Mouse (Mus musculus) heart, embryonic 11.5 days (tissue): Measurements from ENCODE around the gene Dolk. TPM values are rescaled to one million over a fixed set of nuclear protein-coding genes. Genes with fewer than 3 reads are reported as not detected.

Experiments
- ATAC-seq: fragments of 200-750 bp; cut with Nextera tagmentation; replicated peaks from 2 replicates; pipeline ENCODE4 v1.8.0; 2017; ENCODE audit warnings: moderate library complexity; ENCODE audit not compliant: insufficient number of reproducible peaks, low FRiP score, low TSS enrichment
- H3K27ac ChIP-seq: fragments of 300-500 bp; sonication (generic); 2 replicates; pipeline ENCODE4 v1.5.1; 2014; ENCODE audit warnings: mild to moderate bottlenecking, low read depth, low read length
- H3K27me3 ChIP-seq: fragments of 300-500 bp; sonication (generic); 2 replicates; pipeline ENCODE4 v1.6.1; 2014; ENCODE audit warnings: mild to moderate bottlenecking, low read length, mixed read lengths; ENCODE audit not compliant: control insufficient read depth, insufficient read depth
- H3K36me3 ChIP-seq: fragments of 300-500 bp; sonication (generic); 2 replicates; pipeline ENCODE4 v1.6.1; 2014; ENCODE audit warnings: mild to moderate bottlenecking, low read length, moderate library complexity, mixed read lengths; ENCODE audit not compliant: control insufficient read depth, insufficient read depth
- H3K4me1 ChIP-seq: fragments of 300-500 bp; sonication (generic); 2 replicates; pipeline ENCODE4 v1.6.1; 2014; ENCODE audit warnings: low read length; ENCODE audit not compliant: control insufficient read depth, insufficient read depth
- H3K4me2 ChIP-seq: fragments of 300-500 bp; sonication (generic); 2 replicates; pipeline ENCODE4 v1.6.1; 2014; ENCODE audit warnings: mild to moderate bottlenecking, moderate library complexity
- H3K4me3 ChIP-seq: fragments of 300-500 bp; sonication (generic); 2 replicates; pipeline ENCODE4 v1.5.1; 2014; ENCODE audit warnings: low read depth, low read length
- H3K9ac ChIP-seq: fragments of 300-500 bp; sonication (generic); 2 replicates; pipeline ENCODE4 v1.6.1; 2014; ENCODE audit warnings: mild to moderate bottlenecking, low read depth, low read length, moderate library complexity
- H3K9me3 ChIP-seq: fragments of 300-500 bp; sonication (generic); replicated peaks from 2 replicates; pipeline ENCODE4 v1.6.1; 2016; ENCODE audit warnings: low read length; ENCODE audit not compliant: control insufficient read depth
- WGBS: fragments of 180-500 bp; shearing (Covaris S2); extraction: QIAGEN DNeasy Blood & Tissue Kit; methylation state at CpG from one replicate; pipeline ENCODE4 v1.1.7; 2014; ENCODE audit not compliant: insufficient replicate concordance; 5-methylcytosine and 5-hydroxymethylcytosine counted together
- polyA plus RNA-seq: library from polyadenylated mRNA; unstranded; fragments of >200 nt; fragmentation: Nextera tagmentation; extraction: Ambion mirVana; gene quantifications from 2 replicates; pipeline ENCODE4 v1.2.1, GENCODE M21; 2014

Dolk gene
- polyA plus RNA-seq, 1 experiment from 2014 or later, result 26.6 TPM

GRCm38 (mm10) chr2:30238906-30239465 lies 47.1 kb downstream of the Dolk start:
- peak overlapping the region; percentile 95 for H3K4me3 ChIP-seq
- WGBS, result 61% methylated on average over 3 of the region's 3 CpGs
- no peak for ATAC-seq
- peak overlapping the region; percentile 97 for H3K4me2 ChIP-seq
- peak overlapping the region; percentile 94 for H3K9ac ChIP-seq
- peak overlapping the region; percentile 18 for H3K27ac ChIP-seq
- no peaks in the 10 kb centered on the region for H3K27me3 ChIP-seq
- peaks cover 38% of the 10 kb centered on the region for H3K4me1 ChIP-seq
- H3K9me3 ChIP-seq, result no peaks in the 10 kb centered on the region
- H3K36me3 ChIP-seq, result peaks cover 12% of the 10 kb centered on the region

DNA sequence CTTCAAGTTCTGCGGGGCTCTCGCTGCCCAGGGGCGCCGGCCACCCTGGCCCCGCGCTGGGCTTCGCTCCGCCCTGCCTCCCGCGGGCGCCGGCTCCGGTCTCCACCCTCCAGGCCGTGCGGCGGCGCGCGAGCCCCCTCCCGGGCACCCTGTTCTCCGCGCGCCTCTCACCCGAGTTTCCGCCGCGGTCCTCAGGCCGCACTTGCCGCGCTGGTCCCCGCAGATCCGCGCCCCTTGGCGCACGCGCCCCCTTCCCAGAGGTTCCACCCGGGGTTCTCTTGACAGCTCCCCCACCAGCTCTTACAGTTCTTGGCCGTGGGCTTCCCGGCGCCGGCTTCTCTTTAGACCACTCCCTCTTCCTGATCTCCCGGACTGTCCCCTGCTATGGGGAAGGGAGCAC lies 48.3 kb downstream of the Dolk start:
- Histone ChIP-seq H3K9me3 (no peaks in the 10 kb centered on the region), H3K9ac (peak overlapping the region; percentile 94), H3K27ac (peak overlapping the region; percentile 92), H3K4me2 (peak overlapping the region; percentile 97), H3K4me1 (peaks cover 38% of the 10 kb centered on the region), H3K27me3 (no peaks in the 10 kb centered on the region), H3K4me3 (peak overlapping the region; percentile 95), H3K36me3 (peaks cover 12% of the 10 kb centered on the region)
- ATAC-seq, result peak; percentile 84
- WGBS, result under 1% methylated on average over 38 of the region's 42 CpGs

DNA sequence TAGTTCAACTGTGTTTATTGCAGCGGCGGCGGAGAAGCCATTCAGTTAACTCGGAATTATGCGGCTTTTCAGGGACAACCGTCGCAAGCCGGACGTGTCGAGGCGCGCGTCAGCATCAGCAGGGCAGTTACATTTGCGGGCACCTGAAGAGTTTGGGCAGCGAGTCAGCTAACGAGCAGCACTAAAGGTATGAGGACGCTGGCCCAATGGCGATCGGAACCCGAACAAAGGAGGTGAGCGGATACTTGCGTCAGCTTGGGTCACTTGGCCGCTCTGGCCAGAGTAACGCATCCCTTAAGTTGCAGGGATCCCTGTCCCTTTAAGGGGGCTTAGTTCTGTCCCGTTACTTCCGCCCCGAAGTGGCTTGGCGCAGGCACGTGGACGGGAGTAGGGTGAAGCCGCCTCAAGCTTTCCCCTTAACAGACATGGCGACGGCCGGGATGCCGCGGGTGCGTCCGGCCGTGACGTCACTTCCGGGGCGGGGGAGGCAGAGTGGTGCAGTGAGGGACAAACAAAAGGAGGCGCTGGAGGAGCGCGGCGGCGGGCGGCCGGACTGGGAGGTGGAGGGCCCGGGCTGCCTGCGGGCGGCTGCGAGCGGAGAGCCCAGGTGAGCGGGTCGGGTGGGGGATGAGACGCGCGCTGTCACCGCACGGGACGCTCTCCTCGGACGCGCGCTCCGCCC lies 48.8 kb downstream of the Dolk start, which contains the start of gene Lrrc8a:
Lrrc8a (plus strand) TSS at position 517 of the 682 bp plus-strand sequence.
- Histone ChIP-seq H3K9ac (peak within 1 kb of the TSS; percentile 94), H3K4me2 (peak within 1 kb of the TSS; percentile 97), H3K27me3 (no peaks in the 10 kb centered on the region), H3K4me3 (peak within 1 kb of the TSS; percentile 95), H3K27ac (peak within 1 kb of the TSS; percentile 92), H3K9me3 (no peaks in the 10 kb centered on the region), H3K36me3 (peaks cover 12% of the 10 kb centered on the region), H3K4me1 (peaks cover 32% of the 10 kb centered on the region)
- 2% methylated on average over 50 of the region's 67 CpGs for WGBS
- peak; percentile 94 for ATAC-seq

DNA sequence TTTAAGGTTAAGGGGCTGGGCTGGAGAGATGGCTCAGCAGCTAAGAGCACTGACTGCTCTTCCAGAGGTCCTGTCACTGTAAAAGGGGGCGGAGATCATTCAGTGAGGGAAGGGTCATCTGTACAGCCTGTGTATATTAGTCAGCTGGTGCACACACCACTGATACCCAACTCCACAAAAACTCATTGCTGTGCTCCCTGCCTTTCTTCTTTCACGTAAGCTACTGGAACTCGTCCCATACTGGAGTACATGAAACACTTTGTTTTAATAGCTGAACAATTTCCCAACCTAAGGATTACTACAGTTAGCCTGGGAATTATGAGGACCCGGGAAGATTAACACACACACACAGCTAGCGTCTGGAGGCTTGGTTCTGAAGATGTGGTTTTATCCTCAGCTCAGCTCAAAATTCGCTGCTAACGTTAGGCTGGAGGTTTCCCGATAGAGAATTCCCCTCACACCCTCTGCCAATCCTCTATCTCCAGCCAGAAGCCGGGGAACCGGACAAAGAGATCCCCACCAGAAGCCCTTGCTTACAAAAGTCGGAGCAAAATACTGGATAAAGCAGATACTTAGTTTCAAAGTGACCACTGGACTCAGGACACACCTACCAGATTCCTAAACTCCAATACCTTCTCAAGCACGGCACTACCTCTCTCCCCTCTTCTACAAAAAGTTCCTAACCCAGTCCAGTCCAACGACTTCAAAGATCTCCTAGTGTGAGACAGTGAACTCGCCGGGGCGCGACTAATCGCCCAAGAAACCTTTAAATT lies 49.5 kb downstream of the Dolk start:
- H3K4me1 ChIP-seq, result peaks cover 30% of the 10 kb centered on the region
- no peaks in the 10 kb centered on the region for H3K9me3 ChIP-seq
- peak overlapping the region; percentile 92 for H3K27ac ChIP-seq
- H3K36me3 ChIP-seq, result peaks cover 10% of the 10 kb centered on the region
- peak overlapping the region; percentile 94 for H3K9ac ChIP-seq
- peak overlapping the region; percentile 95 for H3K4me3 ChIP-seq
- 4% methylated on average over 18 of the region's 18 CpGs for WGBS
- peak overlapping the region; percentile 97 for H3K4me2 ChIP-seq
- no peak for ATAC-seq
- no peaks in the 10 kb centered on the region for H3K27me3 ChIP-seq

- H3K27me3 ChIP-seq, result no peaks in the 10 kb centered on the region
- H3K9me3 ChIP-seq, result 0 out of 2 replicates have a peak, but pooled peaks cover 2% of the 10 kb centered on the region
- WGBS, result 73% methylated on average over 5 of the region's 5 CpGs
- no peak overlapping the region for H3K27ac ChIP-seq
- H3K4me3 ChIP-seq, result no peak overlapping the region
- H3K4me2 ChIP-seq, result no peak overlapping the region
- H3K4me1 ChIP-seq, result peaks cover 22% of the 10 kb centered on the region
- no peak for ATAC-seq
- H3K36me3 ChIP-seq, result no peaks in the 10 kb centered on the region; the same call in 1 of the 2 replicates
- H3K9ac ChIP-seq, result no peak overlapping the region
Observed at GRCm38 (mm10) chr2:30235593-30235992, 50.5 kb downstream of the Dolk start.

Other genes starting within 250 kb of the Dolk start
- 17.5 and 17.6 TPM in 2 replicates for gene Wdr34, start 237.5 kb downstream of the Dolk start, polyA plus RNA-seq
- gene Set, start 229.0 kb downstream of the Dolk start, polyA plus RNA-seq, result 291 and 322 TPM in 2 replicates
- 11.0 and 11.2 TPM in 2 replicates for gene Pkn3, start 208.7 kb downstream of the Dolk start, polyA plus RNA-seq
- gene Zdhhc12, start 192.7 kb downstream of the Dolk start, polyA plus RNA-seq, result 56.3 and 59.1 TPM in 2 replicates
- gene Zer1, start 161.7 kb downstream of the Dolk start, polyA plus RNA-seq, result 5.4 and 7.1 TPM in 2 replicates
- gene Tbc1d13, start 152.6 kb downstream of the Dolk start, polyA plus RNA-seq, result 8.2 and 9.1 TPM in 2 replicates
- gene Endog, start 114.8 kb downstream of the Dolk start, polyA plus RNA-seq, result 30.0 and 33.4 TPM in 2 replicates
- 41.2 and 43.4 TPM in 2 replicates for gene Spout1, start 107.9 kb downstream of the Dolk start, polyA plus RNA-seq
- gene Kyat1, start 80.5 kb downstream of the Dolk start, polyA plus RNA-seq, result 13.6 and 15.5 TPM in 2 replicates
- gene Lrrc8a, start 48.6 kb downstream of the Dolk start, polyA plus RNA-seq, result 38.1 and 46.9 TPM in 2 replicates
- gene Gm28035, start 45.8 kb downstream of the Dolk start, polyA plus RNA-seq, result 0.49 TPM in 1 of 2 replicates, not detected in the other
- gene Phyhd1, start 20.1 kb downstream of the Dolk start, polyA plus RNA-seq, result 4.7 and 7.4 TPM in 2 replicates
- gene Gm28038, start 5.3 kb downstream of the Dolk start, polyA plus RNA-seq, result not detected in 2 replicates
- 34.2 and 37.4 TPM in 2 replicates for gene Nup188, start 63 bp upstream of the Dolk start, polyA plus RNA-seq
- gene Sh3glb2, start 73.0 kb upstream of the Dolk start, polyA plus RNA-seq, result 78.8 and 80.2 TPM in 2 replicates
- 22.2 and 22.9 TPM in 2 replicates for gene Miga2, start 77.9 kb upstream of the Dolk start, polyA plus RNA-seq
- 19.5 and 21.3 TPM in 2 replicates for gene Dolpp1, start 105.9 kb upstream of the Dolk start, polyA plus RNA-seq
- 61.5 and 66.0 TPM in 2 replicates for gene Crat, start 129.5 kb upstream of the Dolk start, polyA plus RNA-seq
- 50.3 and 63.5 TPM in 2 replicates for gene Ptpa, start 129.7 kb upstream of the Dolk start, polyA plus RNA-seq
- 2.4 TPM in 2 replicates for gene Ier5l, start 187.9 kb upstream of the Dolk start, polyA plus RNA-seq